Mouse (Mus musculus): ENCODE results near the gene Nova2.

Gene Nova2

DNA sequence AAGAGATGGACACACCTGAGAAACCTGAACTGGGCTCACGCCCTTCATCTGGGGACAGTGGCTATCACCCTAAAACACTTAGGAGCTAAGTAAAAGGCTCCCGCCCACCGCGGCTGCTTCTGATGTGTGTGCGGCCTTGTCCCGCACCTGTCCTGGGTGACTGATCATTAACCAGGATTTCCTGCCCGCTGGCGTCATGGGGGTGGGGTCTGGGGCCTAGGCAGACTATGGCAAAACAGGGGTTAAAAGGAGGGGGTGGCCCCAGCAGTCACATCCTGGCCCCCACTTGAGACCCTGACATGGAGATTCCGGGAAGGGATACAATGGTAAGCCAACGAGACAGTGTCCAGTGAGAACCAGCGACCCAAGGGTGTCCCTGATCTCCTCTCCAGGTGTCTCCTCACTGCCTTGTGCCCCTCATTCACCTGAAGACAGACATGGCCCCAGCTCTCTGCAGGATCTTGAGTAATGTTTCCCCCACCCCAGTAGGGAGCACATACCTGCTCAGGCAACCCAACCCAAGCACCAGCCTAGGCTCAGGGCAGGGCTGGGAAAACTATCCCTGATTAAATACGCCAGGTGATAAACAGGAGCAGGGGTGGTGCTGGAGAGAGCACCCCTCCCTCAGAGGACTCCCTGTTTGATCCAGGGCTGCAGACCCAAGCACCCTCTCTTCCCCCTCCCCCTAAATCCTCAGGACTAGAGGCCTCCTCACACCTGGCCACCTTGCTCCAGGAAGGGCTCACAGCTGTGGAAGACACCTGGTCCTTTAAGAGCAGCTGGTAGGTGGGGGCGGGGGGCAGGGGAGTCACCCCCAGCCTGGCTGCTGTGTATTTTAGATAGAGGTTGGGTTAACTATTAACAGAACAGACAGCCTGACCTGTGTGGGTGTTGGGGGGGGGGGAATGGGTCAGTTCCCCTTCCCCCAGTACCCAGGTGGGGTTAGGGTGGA lies 81.6 kb downstream of the Nova2 start:
- no peak for DNase-seq (ENCODE audit: low read depth, low spot score)

GRCm38 (mm10) chr7:19010581-19010980 lies 84.9 kb downstream of the Nova2 start:
- no peak for DNase-seq (ENCODE audit: low read depth, low spot score)

DNA sequence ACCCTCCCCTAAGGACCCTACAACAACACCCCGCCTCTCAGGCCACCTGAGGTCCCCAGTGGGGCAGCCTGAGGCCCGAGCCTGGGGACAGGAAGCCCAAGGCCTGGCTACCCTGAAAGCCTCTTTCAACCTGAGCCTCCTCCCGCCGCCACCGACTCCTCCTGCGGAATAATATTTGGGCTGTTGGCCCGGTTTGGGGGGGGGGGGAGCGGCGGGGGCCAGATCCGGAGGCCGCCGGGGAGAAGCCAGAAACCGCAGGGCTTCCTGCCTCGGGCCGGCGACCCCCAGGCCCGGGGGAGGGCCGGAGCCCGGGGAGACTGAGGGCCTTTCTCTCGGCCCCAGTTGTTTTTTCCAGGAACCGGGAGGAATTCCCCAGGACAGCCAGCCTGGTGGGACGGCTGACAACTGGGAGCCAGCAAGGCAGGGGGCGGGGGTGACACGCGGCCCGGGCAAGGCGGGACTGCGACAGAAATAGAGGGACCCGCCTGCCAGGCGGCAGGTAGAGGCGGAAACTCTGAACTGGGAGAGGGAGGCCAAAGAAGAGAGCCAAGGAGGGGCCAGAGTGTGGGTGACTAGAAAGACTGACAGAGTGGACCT lies 86.4 kb downstream of the Nova2 start:
- DNase-seq (ENCODE audit: low read depth, low spot score), result no peak

DNA sequence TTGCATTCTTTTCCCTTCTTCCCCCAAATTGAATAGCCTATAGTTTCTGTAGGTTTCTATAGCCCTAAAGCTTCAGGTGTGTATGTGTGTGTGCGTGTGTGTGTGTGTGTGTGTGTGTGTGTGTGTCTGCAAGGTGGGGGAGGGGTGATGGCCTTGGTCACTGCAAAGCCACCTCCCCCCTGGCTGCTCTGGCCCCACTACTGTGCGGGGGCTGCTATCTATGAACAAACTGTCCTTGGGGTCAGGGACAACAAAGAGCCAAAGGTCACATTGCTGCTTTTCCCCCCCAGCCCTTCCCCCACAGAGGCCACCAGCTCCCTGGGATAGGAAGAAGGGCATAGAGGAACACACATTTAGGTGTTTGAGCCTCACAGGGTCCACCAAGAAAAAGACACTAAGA lies 87.2 kb downstream of the Nova2 start:
- no peak for DNase-seq (ENCODE audit: low read depth, low spot score)

GRCm38 (mm10) chr7:19014452-19014851 lies 88.8 kb downstream of the Nova2 start:
- no peak for DNase-seq (ENCODE audit: low read depth, low spot score)
